Mouse (Mus musculus) activated CD4-positive, CD25-positive, alpha-beta regulatory T cell (primary cell): ENCODE measurements around the gene Xylb. TPM values are rescaled to one million over a fixed set of nuclear protein-coding genes. Genes with fewer than 3 reads are reported as not detected.

Source experiments
- polyA plus RNA-seq, 2 experiments: library from polyadenylated mRNA; unstranded; fragments of 100-300 nt; shearing (Covaris generic); gene quantifications; one replicate each; pipeline ENCODE4 v1.2.1; 2017

The Xylb gene
- under 1 TPM; 0.06 to 0.86 TPM for polyA plus RNA-seq

DNA sequence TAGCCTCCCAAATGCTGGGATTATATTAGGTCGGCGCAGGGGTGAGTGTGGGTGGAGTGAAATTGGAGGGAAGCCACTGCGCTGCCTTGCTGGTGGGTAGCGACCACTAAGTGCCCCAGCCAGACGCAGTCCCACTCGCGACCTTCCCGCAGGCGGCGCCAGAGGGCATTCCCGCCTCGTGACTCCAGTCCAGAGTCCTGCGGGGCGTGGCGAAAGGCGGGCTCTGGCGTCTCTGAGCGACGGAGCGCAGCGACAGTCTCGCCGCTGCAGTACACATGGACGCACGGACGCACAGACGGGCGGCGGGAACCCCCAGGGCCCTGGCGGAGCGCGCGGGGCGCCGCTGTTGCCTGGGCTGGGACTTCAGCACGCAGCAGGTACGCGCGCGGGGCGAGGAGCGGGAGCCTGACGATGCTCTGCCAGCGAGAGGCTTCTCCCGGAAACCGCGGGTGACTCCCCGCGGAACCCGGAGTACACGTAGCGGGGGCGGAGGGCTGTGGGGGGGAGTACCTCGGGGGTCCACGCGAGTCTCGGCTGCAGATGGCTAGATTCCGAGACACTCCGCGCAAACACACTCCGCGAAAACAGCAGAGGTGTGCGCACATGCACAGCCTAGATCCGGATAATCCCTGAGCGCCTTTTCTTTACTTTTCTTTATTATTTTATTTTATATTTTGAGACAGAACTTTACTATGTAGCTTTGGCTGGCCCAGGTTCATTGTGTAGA, at the start of gene Xylb:
Gene Xylb, plus strand, starts transcription at position 51 of the 727 bp plus-strand sequence.

DNA sequence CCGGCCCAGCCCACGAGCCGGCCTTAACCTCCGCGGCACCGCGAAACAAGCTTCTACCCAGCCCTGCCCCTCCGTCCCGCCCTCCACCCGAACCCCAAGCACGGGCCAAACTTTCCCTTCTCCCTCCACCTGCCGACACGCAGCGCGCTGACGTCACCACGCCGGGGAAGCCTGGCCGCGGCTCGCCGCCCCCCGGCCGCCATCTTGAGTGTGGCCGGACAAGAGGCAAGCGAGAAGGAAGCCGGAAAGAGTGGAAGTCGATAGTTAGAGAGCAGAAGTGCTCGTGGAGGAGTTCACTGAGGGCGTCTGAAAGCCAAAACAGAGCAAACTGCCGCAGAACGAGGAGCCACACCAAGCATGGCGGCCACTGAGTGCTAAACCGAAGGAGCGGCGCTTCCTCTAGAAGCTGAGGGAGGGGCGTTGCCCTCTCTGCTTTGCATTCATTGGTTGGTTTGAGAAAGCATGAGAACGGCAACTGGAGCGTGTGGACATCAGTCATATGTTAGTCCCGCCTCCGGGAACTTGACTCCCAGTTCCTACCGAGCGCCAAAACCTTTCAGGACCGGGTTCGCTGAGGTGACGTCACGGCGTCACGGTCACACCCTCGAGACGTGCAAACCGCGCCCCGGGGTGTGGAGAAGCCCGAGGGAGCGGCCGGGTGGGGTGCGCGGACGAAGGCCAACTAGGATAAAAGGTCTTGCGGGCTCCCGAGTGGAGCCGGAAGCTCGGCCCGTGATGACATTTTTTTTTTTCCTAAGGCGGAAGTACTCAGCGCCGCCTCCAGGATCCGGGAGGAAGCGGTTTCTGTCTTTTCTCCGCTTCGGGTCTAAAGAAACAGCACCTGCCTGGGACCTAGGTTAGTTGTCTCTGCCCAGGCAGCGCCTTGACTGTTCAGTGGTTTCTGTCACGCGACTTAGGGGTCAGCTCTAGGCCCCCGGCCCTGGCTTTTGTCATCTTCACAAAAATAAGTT, 34.6 kb upstream of the Xylb start, which contains the start of gene Oxsr1:
Gene Oxsr1, minus strand, starts transcription at position 139 of the 971 bp plus-strand sequence.

DNA sequence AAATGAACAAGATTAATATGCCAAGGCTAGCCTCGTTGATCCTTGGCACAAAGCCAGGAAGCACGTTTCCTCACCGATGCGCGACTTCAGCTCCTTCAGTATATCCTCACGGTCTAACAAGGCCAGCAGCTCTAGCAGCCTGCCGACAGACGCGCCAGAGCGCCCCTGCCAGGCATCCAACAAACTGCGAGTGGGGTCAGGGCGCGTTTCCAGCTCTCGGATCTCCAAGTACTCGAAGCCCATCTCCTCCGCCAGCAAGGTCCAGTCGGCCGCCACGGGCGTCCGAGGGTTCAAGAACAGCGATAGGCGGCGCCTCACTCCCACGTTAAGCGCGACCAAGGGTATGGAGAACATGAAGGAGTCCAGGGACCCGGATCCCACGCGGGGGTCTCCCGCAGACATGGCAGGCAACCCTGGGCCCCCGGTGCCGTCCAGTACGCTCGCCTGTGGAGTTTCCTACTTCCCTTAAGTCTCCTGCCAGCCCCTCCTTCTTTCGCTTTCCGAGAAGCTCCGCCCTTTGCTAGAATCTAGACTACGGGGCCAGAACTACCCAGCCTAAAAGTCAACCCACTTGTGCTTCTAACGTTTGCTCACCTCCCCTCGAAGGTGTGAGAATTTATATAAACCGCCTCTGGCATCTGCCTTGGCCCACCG, 17.5 kb upstream of the Xylb start, which contains the start of gene Acaa1a:
Gene Acaa1a, plus strand, starts transcription at position 119 of the 654 bp plus-strand sequence.

DNA sequence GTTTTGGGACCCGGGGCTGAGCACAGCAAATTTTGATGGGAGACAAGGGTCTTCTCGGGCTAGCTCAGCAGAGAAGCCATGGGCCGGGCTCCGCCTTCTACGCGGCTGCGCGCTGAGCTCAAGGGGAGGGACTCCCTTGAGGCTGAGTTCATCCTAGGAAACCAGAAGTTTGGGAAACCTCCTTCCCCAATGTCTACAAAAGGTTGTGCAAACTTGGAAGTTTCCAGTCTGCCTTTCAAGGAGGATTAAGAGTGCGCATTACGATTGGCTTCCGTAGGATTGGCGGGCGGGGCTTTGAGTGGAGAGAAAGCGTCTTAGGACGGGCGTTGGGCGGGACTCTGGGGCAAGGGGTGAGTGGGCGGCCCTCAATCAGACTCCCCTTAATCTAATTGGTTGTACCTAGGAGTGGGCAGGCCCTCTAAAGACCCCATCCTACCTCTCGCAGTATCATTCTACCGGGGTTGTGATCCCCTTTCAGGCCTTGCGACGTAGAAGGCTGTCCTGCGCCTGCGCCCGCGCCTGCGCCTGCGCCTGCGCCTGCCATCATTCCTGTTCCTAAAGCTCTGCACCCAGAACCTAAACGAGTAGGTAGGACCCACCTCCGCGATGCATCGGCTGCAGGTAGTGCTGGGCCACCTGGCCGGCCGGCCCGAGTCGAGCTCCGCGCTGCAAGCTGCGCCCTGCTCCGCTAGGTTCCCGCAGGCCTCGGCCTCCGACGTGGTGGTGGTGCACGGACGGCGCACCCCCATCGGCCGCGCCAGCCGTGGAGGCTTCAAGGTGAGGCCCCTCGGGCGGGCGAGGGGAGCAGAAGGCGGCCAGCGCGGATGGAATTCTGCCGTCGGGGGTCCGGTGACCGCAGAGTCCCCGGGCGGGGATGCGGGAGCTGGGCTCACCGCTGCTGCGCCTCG, 16.0 kb upstream of the Xylb start, which contains the start of gene Myd88:
Gene Myd88, minus strand, starts transcription at position 503 of the 908 bp plus-strand sequence.

DNA sequence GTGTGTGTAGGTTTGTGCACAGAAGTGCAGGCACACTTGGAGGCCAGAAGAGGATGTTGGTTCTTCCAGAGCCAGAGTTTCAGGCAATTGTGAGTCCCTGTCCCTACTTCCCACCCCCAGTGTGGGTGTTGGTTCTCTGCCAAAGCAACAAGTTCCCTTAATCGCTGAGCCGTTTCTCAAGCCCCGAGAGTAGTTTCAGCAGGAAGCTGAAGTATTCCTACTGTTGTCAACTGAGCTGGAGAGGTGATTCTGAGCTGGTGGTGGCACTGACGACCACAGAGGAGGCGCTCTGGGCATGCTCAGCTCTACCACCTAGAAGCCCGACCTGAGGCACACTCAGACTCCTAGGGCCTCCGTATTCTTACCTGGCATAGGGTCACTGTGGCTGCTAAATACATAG, 8.1 kb downstream of the Xylb start, which contains the start of gene Slc22a14:
Gene Slc22a14, minus strand, starts transcription at position 270 of the 400 bp plus-strand sequence.

DNA sequence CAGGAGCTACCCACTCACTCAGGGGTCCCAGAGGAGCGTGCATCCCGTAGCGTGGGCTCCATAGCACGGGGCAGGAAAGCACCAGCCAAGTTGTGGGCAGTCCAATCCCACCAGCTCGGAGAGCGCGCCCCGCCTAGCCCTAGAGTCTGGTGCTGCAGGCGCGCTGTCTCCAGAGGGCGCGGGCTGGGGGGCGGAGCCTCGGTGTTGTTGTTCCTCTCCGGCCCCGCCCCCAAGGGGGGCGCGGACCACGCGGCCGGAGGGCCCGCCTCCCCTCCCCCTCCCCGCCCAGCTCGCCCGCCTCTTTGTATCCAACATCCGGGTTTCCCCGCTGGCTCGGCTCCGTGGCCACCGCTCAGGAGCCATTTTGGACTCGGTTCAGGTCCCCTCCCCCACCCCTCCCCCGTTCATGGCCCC, 44.6 kb downstream of the Xylb start, which contains the start of gene Acvr2b:
Gene Acvr2b, plus strand, starts transcription at position 318 of the 414 bp plus-strand sequence.

Other genes starting within 250 kb of the Xylb start
- gene Acaa1b, start 200.3 kb upstream of the Xylb start, polyA plus RNA-seq, result under 1 TPM; 0.21 to 0.37 TPM
- gene Gm47289, start 198.2 kb upstream of the Xylb start, polyA plus RNA-seq, result under 1 TPM in 1 of 2 experiments, not detected in 1; 0.18 TPM
- under 1 TPM in 1 of 2 experiments, not detected in 1; 0.14 TPM for gene Slc22a13, start 148.3 kb upstream of the Xylb start, polyA plus RNA-seq
- 10 to 100 TPM; 20.2 to 21.6 TPM for gene Oxsr1, start 35.0 kb upstream of the Xylb start, polyA plus RNA-seq
- 10 to 100 TPM; 82.3 to 97.1 TPM for gene Acaa1a, start 17.7 kb upstream of the Xylb start, polyA plus RNA-seq
- gene Myd88, start 16.0 kb upstream of the Xylb start, polyA plus RNA-seq, result 100 to 1,000 TPM in 1 of 2 experiments, 10 to 100 TPM in 1; 93.4 to 105 TPM
- gene Slc22a14, start 8.2 kb downstream of the Xylb start, polyA plus RNA-seq, result under 1 TPM in 1 of 2 experiments, not detected in 1; 0.50 TPM
- gene Acvr2b, start 44.7 kb downstream of the Xylb start, polyA plus RNA-seq, result not detected
- gene Exog, start 87.6 kb downstream of the Xylb start, polyA plus RNA-seq, result 10 to 100 TPM; 13.3 to 14.3 TPM
- gene Scn5a, start 221.6 kb downstream of the Xylb start, polyA plus RNA-seq, result under 1 TPM in 1 of 2 experiments, not detected in 1; 0.02 TPM